Mouse (Mus musculus) liver, embryonic 14.5 days (tissue): Measurements from ENCODE around the gene Rbpms2.

Source experiments
- CTCF ChIP-seq: IDR thresholded peaks from 2 replicates; pipeline ENCODE4 v1.5.1; 2016; ENCODE audit warnings: antibody characterized with exemption, low read depth, control low read depth
- EP300 ChIP-seq: IDR thresholded peaks from 2 replicates; pipeline ENCODE4 v1.6.1; 2016; ENCODE audit warnings: antibody characterized with exemption, low read depth

- TF ChIP-seq EP300 (no peak), CTCF (no peak)
Observed at GRCm38 (mm10) chr9:65644960-65645359, 15.5 kb downstream of the Rbpms2 start.
